Mouse (Mus musculus) kidney, postnatal 10 days (tissue): ENCODE data around the gene Tet2.

Experiments
- DNase-seq: peaks from one replicate; pipeline ENCODE4 v3.0.0; 2021; ENCODE audit warnings: mixed read lengths

Tet2 gene

DNA sequence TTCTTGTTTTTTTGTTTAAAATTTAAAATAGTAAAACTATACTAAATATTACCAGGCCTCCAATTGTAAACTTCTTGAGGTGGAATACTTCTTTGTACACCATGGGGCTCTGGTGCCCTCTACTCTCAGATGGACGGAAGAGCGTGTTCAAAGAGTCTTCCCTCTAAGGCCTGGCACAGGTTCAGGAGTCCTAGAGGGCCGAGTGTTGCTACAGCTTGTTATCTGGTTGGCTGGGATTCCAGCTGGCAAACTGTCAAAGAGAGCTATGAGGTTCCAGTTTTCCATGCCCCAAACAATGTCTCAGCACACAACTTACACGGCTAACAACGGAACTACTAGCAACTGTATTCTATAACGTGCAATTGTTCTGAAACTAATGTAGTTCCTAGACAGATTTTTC, 28.8 kb downstream of the Tet2 start:
- DNase-seq, result peak; percentile 80

- DNase-seq, result no peak
Observed at GRCm38 (mm10) chr3:133515204-133515969, 29.6 kb downstream of the Tet2 start.

- DNase-seq, result peak; percentile 24
Observed at GRCm38 (mm10) chr3:133514290-133514689, 30.6 kb downstream of the Tet2 start.

DNA sequence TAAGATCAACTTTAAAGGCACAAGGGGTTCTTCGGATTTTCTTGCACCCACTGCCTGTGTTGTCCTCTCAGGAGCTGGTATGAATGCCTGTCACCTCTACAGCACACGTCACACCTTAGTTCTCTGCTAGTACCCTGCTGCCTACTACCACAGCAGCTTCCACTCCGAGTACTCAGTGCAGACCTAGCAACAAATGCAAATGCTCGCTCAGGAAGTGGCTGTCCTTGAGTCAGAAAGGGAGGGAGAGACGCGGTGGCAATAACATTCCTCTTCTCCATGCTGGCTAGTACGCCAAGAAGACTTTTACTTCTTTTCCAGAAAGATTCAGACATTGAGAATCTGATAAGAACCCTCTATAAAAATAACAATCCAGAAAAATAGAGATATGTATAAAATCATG, 31.5 kb downstream of the Tet2 start:
- DNase-seq, result no peak

GRCm38 (mm10) chr3:133510368-133510767, 34.6 kb downstream of the Tet2 start:
- DNase-seq, result no peak

GRCm38 (mm10) chr3:133509796-133510195, 35.1 kb downstream of the Tet2 start:
- no peak for DNase-seq

DNA sequence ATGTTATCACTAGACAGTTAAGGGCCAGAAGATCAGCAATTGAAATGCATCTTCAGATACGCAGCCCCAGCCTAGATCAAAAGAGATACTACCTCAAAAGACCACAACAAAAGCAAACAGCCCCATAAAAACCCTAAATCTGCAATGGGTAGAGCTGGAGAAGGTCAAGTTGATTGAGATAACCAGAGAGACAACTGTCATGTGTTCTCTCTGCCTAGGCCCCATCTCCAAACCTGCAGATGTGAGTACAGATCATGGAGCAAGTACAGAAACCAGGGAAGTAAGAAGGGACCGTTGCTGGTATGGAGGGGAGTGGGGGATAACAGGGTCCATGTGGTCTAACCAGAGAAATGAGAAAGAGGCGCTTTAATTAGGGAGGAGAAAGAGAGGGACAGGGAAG, 36.1 kb downstream of the Tet2 start:
- no peak for DNase-seq

GRCm38 (mm10) chr3:133506289-133506954, 38.5 kb downstream of the Tet2 start:
- no peak for DNase-seq

DNA sequence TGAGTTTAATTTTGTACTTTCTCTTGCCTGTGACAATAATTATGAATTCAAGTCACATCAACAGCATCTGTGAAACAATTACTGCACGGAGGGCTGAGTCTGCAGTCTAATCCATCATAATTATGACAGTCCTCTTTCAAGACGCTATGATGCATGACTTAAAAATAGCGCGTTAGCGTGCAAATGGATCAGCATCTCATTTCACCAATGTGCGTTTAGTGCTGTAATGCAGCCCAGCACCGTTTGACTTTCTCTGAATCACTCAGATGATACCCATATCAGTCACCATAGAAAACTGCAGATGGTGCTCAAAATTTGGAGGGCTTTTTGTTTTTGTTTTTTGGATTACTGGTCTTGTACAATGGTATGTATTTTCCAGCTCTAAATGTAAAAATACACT, 48.0 kb downstream of the Tet2 start:
- no peak for DNase-seq

- DNase-seq, result no peak
Observed at GRCm38 (mm10) chr3:133491370-133491769, 53.6 kb downstream of the Tet2 start.

DNA sequence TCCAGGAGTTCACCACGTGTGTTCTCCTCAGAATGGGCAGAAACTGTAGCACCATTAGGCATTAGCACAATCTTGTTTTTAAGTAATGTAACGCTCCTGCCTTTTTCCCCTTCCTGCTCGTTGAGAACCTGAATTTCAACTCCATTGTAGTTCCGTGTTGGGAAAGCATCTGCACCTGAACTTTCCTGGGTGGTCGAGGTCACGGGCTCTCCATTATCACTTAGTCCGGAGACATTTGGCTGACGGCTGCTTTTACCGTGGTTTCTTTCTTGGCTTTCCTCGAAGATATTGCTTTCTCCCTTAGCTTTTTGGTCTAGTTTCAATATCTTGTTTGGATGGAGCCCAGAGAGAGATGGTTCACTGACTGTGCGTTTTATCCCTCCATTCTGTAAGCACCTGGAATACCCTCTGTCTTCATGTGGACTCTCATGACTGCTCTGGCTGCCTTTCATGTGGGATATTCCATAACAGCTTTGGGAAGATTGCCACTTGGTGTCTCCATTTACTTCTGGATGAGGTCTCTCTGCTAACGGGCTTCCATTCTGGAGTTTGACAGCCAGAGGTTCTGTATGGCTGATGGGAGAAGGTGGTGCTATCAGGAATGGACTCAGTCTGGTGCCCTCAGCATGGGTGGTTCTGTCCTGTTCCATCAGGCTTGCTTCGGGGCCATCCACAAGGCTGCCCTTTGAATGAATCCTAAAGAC, 56.8 kb downstream of the Tet2 start:
- no peak for DNase-seq

GRCm38 (mm10) chr3:133482887-133483286, 62.1 kb downstream of the Tet2 start:
- no peak for DNase-seq

DNA sequence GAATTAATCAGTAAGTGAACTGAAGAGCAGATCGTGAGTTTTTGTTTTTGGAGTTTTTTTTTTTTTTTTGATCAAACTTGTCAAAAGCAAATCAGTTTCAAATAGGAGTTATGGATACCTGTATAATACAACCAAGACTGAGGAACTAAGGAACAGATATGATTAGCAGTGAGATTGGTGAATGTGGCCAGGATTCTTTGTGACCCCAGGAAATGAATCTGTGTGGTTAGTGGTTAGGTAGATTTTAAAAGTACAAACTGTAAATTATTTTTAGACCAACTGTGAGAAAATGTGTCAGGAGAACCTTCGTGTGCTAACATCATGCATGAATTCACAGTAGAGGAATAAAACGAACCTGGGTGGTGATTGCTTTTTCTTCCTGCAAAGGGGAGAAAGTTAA, 66.0 kb downstream of the Tet2 start:
- DNase-seq, result no peak

DNA sequence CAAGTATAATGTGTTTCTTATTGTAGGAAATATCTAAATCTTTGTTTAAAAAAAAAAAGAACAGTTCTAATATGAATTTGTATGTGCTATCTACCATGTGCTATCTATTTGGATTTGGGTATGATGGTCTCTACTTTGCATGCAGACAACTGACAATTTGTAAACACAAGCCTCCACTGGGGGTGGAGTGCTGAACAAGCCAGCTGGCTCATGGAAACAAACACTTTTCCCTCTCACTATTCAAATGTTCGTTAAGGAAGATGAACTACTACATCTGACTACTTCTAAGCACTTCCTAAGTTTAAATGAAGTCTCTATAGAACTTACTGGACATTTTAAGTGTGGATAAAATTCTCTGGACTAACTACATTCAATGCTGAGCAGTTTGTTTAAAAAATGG, 71.2 kb downstream of the Tet2 start:
- DNase-seq, result no peak

DNA sequence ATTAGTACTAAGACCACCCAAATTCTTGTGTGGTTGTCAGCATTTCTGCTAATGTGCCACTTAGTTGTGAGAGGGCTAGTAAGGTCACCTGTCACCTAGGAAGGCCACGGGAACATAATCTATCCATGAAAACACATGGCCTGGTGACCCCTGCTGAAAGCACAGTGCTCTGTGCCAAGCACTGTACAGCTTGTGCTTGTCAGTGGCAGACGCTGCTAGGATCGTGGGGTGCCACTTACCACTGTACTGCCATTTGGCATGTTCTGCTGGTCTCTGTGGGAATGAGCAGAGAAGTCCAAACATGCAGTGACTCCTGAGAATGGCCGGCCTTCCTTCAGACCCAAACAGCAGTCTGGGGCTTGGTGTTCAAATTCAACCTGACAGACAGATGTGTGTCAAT, 73.8 kb downstream of the Tet2 start:
- DNase-seq, result no peak

DNA sequence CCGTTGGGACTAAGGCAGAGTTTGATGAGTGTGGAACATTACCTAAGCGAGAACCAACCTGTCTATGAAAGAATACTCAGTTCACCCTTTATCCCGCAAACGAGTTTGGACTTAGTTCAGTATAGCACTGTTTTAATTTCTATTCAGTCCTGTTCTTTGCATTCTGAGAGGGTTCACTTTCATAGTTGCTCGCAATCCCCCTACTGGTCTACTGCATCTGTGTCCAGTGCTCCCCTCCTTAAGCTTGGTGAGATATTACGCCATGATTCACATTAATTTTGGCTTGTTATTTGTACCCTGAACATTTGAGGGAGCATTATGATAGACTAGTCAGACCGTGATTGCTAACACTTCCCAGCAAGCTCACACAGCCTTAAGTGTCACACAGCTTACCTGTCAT, 76.1 kb downstream of the Tet2 start:
- DNase-seq, result no peak

DNA sequence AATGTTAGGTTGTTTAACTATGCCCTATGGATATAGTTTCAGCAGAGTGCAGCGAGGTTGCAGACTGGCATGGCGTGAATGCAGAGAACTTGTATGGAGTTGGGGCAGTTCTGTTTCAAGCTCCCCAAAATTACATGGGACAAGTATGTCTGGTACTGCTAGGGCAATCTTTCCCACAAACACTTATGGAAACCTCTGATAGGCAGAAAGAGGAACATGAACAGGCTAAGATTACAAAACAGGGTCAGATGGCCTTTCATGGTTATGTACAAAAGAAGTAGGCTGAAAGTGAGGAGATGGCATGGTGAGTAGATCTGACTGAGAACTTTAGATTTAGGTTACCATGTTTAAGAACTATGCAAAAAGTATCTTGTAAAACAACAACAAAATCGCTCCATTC, 81.7 kb downstream of the Tet2 start:
- DNase-seq, result no peak

DNA sequence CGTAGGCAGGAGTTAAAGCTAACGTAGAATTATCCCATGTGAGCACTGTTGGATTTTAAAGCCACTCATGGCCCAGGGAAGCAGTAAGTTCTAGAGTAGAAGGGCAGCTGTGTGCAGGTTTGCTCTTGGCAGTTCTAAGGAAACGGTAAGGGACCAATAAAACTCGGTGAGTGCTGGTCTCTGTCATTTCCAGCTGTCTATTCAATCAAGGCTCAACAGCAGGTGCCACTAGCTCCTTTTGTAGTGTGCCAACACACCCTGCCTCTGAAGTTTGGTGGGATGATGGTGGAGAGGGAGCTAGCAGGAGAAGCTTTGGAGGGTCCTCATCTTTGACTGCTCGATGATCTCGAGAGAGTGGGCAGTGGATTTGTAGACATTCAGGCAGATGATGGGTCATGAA, 82.5 kb downstream of the Tet2 start:
- no peak for DNase-seq

- no peak for DNase-seq
Observed at GRCm38 (mm10) chr3:133462059-133462458, 82.9 kb downstream of the Tet2 start.

DNA sequence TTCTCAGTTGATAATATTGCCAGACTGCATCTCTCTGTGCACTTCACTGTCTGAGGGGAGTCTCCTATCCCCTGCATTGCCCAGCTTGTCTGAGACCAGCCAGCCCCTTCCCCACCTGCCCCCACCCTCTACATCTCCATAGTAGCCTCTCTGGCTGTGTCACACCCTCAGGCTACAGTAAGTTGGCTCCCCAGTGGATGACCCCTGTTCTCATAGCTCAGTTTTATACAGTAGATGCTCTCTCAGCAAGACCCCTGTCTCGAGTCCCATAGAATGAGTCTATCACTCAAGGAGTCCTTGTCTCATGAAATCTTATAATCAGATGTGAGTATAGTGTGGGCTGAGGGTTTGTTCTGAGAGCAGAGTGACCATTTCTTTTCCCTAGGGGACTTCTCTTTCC, 85.8 kb downstream of the Tet2 start:
- no peak for DNase-seq

- peak; percentile 73 for DNase-seq
Observed at GRCm38 (mm10) chr3:133453896-133454295, 91.0 kb downstream of the Tet2 start.

- no peak for DNase-seq
Observed at GRCm38 (mm10) chr3:133436919-133437320, 108.0 kb downstream of the Tet2 start.

DNA sequence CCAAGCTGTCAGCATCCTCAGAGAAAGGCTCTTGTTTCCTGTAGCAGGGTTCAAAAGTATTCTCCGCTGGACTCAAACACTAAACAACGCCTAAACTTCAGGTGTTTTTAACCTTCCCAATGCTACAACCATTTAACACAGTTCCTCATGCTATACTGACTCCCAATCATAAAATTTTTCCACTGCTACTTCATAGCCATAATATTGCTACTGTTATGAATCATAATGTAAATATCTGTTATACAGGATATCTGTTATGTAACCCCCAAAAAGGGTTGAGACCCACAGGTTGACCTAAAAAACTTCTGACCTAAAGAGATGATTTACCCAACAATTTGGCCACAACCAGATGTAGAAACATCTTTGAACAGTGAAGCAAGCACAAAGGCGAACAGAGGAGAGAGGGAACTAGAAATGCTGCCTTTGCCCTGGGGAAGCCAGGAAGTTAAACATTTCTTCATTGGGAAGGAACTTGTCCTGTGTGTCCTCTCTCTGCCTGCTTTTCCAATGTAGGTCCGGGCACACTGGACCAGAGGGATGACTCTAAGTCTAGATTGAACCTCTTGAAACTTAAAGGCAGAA, 108.6 kb downstream of the Tet2 start:
- no peak for DNase-seq

DNA sequence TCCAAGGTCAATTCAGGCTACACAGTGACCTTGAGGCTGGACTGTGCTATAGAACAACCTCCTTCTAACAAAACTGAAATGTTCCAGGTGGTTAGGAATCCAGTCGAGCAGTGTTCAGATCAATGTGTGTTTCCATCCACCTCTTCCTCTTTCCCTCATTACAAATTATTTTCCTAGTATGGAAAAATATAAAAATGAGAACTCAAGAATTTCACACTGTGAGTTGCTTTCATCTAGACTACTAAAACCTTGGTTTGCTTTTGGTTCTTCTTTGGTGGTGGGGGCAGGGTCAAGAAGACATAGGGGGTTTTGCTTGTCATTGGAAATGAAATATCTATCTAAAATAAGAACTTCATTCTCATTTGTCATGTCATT, 109.2 kb downstream of the Tet2 start:
- DNase-seq, result no peak
